Mouse (Mus musculus): ENCODE results near the gene Dolk.

Gene Dolk

DNA sequence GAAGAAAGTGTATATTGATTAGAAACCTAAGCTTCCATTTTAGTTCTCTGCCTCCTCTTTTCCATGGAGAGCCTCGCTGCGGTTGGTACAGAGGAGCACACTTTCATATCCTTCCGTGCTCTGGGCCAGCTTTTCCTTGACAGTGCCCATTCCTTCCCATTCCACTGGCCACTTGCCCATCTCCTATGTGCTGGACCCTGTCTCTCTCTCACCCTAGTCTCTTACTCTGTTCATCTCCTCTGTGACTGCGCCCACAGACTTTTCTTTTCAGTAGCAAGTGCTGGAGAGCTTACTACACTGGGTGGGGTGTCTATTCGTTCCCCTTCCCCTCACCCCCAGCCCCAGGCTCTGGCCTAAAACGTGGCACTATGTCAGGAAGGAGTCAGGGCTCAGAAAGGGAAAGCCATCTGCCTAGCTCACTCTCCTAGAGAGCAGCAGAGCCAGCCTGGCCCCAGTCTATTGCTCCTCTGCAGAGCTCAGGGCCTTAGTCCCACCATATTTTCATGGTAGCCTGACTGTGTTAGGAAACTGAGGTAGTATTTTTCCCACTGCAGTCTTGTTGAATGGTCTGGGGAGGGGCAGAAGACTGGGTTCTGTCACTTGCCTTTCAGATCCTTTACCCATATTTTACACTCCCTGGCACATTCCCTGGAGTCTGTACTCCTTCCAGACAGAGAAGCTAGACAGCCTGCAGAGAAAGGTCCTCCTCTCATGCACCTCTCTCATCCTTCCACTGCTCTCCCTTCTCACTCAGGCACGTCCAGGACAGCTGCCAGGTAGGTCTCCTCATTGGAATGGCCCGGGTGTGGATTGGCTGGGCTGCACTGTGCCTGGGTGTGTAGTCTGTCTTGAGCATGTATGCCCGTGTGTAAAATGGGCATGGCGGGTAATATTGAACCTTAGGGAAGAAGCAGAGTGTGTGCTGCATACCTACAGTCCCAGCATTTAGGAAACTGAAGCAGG, 35.7 kb downstream of the Dolk start:
- no peak for DNase-seq (ENCODE audit: inconsistent ontology term)

- DNase-seq (ENCODE audit: inconsistent ontology term), result no peak
Measured at GRCm38 (mm10) chr2:30249182-30249581, 37.0 kb downstream of the Dolk start.

- no peak for DNase-seq (ENCODE audit: inconsistent ontology term)
Measured at GRCm38 (mm10) chr2:30247681-30248080, 38.5 kb downstream of the Dolk start.

DNA sequence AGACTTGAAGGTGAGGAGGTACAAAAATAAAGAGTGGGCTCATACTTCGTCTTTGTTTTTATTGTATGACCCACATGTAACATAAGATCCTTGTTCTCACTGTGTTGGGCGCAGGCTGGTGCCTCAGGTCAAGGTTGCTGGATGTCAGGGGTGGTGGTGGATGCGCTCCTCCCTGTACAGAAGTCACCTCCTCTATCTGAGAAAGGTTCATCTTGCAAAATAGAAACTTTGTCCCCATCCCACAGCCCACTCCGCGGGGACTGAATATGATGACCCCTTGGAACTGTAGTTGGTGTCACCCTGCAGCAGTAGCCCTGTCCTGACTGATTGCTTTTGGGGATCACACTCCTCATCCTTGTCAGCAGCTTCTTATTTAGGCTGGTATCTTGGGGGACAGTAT, 39.1 kb downstream of the Dolk start:
- DNase-seq (ENCODE audit: inconsistent ontology term), result no peak

DNA sequence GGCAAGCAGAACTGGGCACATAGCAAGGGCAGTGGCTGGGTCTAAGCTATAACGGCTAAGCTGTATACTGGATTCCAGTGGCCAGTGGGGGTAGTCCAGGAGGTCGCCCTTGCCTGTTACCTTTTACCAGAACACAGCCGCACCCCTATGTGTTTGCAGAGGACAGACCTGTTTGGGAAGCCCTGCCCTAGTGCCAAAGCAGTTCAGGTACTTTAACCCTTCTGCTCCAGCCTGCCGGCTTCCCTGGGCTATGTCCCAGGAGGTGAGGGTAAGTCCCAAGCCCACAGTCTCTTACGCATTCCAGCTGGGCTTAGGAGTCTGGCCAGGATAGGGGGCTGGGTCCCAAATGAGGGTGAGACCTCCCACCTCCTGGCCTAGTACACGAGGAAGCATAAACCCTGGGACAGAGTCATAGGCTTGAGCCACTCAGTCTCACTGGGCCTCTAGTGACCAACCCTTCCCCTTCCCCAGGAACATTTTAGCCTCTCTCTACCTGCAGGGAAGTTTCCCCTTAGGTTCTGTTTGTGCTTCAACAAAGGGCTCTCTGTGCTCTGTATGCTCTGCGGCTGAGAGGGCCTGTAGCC, 41.4 kb downstream of the Dolk start:
- DNase-seq (ENCODE audit: inconsistent ontology term), result no peak

DNA sequence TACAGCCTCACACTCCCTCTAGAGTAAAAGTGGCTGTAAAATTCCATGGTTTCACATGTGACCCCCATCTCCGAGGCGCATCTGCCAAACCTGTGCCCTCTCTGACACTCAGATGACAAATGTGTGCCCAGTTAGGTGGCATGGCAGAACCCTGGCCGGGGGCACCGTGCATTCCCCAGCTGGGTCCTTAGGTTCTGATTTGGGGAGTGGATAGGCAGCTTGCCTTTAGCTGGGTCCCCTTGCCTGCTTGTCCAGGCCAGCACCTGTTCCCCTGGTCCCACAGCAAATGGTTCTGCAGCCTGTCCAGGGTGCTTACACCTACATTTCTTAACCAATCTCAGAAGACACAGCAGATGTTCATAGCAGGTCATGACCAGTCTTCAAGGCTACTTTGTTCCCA, 42.7 kb downstream of the Dolk start:
- no peak for DNase-seq (ENCODE audit: inconsistent ontology term)

- peak; percentile 90 for DNase-seq (ENCODE audit: inconsistent ontology term)
Measured at GRCm38 (mm10) chr2:30242509-30242908, 43.6 kb downstream of the Dolk start.

GRCm38 (mm10) chr2:30240267-30240666, 45.9 kb downstream of the Dolk start, which contains the start of gene Gm28035:
Gene Gm28035, plus strand, starts transcription at chr2:30240567.
- DNase-seq (ENCODE audit: inconsistent ontology term), result no peak

DNA sequence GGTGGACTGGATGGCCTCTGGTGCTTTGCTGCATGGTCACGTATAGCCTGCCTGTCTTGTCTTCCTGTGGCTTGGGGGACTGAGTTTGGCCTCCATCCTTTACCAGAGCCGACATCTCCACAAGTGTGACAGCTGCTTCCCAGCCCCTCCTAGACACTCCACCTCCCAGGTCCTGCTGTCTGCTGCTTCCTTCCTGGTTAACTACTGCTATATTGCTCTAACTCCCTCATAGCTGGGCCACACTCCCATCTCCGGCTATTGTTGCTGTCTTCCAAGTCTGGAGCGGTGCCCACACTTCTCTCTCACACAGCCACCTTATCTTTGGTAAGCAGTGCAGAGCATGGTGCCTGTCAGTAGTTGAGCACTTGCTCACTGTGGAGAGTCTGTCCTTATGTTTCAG, 46.4 kb downstream of the Dolk start:
- no peak for DNase-seq (ENCODE audit: inconsistent ontology term)

DNA sequence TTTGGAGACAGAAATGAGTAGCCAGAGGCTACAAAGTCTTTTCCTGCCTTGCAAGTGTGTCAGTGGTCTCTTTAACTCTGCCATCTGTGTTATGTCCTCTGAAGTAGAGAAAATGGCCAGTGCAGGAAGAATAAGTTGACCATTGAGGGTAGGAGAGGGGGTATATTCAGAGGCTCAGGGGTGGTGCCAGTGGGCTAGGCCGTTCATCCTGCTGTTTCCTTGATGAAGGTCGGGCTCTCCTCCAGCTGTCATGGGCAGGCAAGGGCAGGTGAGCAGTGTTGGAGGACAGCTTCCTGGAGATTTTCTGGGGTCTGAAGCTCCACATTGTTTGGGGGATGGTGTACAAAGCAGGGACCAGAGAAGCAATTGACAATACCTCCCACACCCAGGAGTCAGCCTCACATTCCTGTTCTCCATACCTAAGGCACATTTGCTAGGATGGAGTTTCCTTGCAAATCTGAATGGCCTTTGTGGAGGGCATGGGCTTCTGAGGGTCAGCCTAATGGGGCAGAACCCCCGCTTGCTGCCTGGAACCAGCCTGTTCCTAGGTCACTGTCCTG, 47.1 kb downstream of the Dolk start:
- no peak for DNase-seq (ENCODE audit: inconsistent ontology term)

DNA sequence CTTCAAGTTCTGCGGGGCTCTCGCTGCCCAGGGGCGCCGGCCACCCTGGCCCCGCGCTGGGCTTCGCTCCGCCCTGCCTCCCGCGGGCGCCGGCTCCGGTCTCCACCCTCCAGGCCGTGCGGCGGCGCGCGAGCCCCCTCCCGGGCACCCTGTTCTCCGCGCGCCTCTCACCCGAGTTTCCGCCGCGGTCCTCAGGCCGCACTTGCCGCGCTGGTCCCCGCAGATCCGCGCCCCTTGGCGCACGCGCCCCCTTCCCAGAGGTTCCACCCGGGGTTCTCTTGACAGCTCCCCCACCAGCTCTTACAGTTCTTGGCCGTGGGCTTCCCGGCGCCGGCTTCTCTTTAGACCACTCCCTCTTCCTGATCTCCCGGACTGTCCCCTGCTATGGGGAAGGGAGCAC, 48.3 kb downstream of the Dolk start:
- no peak for DNase-seq (ENCODE audit: inconsistent ontology term)

GRCm38 (mm10) chr2:30237199-30237880, 48.8 kb downstream of the Dolk start, which contains the start of gene Lrrc8a:
Gene Lrrc8a, plus strand, starts transcription at chr2:30237715.
- peak; percentile 100 for DNase-seq (ENCODE audit: inconsistent ontology term)

DNA sequence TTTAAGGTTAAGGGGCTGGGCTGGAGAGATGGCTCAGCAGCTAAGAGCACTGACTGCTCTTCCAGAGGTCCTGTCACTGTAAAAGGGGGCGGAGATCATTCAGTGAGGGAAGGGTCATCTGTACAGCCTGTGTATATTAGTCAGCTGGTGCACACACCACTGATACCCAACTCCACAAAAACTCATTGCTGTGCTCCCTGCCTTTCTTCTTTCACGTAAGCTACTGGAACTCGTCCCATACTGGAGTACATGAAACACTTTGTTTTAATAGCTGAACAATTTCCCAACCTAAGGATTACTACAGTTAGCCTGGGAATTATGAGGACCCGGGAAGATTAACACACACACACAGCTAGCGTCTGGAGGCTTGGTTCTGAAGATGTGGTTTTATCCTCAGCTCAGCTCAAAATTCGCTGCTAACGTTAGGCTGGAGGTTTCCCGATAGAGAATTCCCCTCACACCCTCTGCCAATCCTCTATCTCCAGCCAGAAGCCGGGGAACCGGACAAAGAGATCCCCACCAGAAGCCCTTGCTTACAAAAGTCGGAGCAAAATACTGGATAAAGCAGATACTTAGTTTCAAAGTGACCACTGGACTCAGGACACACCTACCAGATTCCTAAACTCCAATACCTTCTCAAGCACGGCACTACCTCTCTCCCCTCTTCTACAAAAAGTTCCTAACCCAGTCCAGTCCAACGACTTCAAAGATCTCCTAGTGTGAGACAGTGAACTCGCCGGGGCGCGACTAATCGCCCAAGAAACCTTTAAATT, 49.5 kb downstream of the Dolk start:
- DNase-seq (ENCODE audit: inconsistent ontology term), result no peak

GRCm38 (mm10) chr2:30235593-30235992, 50.5 kb downstream of the Dolk start:
- DNase-seq (ENCODE audit: inconsistent ontology term), result no peak

Data from Muller cell, postnatal 12 days (primary cell).